In genomic region chr12:80181831-80182230, GRCm38 (mm10) we compare ENCODE assay signal across 32 mouse cellular contexts.
"Had no signal": no experiment of that assay in that cellular context is flagged by ENCODE, and none has a peak within 500 bp of the region (broad histone marks: within the 10 kb centered on the region; RNA-seq: fewer than 3 reads in every experiment).

No protein-coding gene starts in this region.

- H3K4me3 ChIP-seq: left cerebral cortex, adult 2 months; limb, embryonic 10.5 days; limb, embryonic 12.5 days; limb, embryonic 13.5 days; limb, embryonic 15.5 days; liver, embryonic 12.5 days; liver, embryonic 13.5 days; liver, embryonic 15.5 days; lung, embryonic 15.5 days; megakaryocyte, embryonic 14.5 days; midbrain, embryonic 10.5 days; midbrain, embryonic 12.5 days; midbrain, embryonic 13.5 days; midbrain, embryonic 15.5 days; myocyte; neural tube, embryonic 12.5 days had no signal

- DNase-seq: left cerebral cortex, postnatal 4 days; liver; liver, embryonic 13.5 days; lung, adult 18-20 months; lung, adult 2 months; lung, embryonic 14.5 days; lung, postnatal 10 days; lung, postnatal 14 days; lung, postnatal 36 days; lung, postnatal 4 days; midbrain, embryonic 14.5 days had no signal

- H3K27ac ChIP-seq: left cerebral cortex, adult 2 months; limb, embryonic 10.5 days; limb, embryonic 12.5 days; limb, embryonic 13.5 days; limb, embryonic 15.5 days; liver, embryonic 13.5 days; liver, embryonic 14.5 days; liver, embryonic 15.5 days; lung, embryonic 15.5 days; macrophage; midbrain, embryonic 10.5 days; midbrain, embryonic 12.5 days; midbrain, embryonic 13.5 days; midbrain, embryonic 15.5 days; neural tube, embryonic 12.5 days had no signal

- H3K9ac ChIP-seq: limb, embryonic 12.5 days; limb, embryonic 13.5 days; limb, embryonic 15.5 days; liver, embryonic 12.5 days; liver, embryonic 13.5 days; liver, embryonic 14.5 days; liver, embryonic 15.5 days; lung, embryonic 14.5 days; lung, embryonic 15.5 days; midbrain, embryonic 12.5 days; midbrain, embryonic 13.5 days; midbrain, embryonic 15.5 days; neural tube, embryonic 12.5 days had no signal

- H3K36me3 ChIP-seq: midbrain, embryonic 15.5 days had no signal

- H3K27me3 ChIP-seq: limb, embryonic 12.5 days; limb, embryonic 13.5 days; limb, embryonic 15.5 days; liver, embryonic 12.5 days; liver, embryonic 13.5 days; liver, embryonic 15.5 days; lung, embryonic 15.5 days; megakaryocyte, embryonic 14.5 days; midbrain, embryonic 12.5 days; midbrain, embryonic 13.5 days; midbrain, embryonic 15.5 days; neural tube, embryonic 12.5 days had no signal

- H3K4me1 ChIP-seq: limb, embryonic 10.5 days; limb, embryonic 12.5 days; limb, embryonic 13.5 days; limb, embryonic 15.5 days; liver, embryonic 15.5 days; lung, embryonic 15.5 days; midbrain, embryonic 10.5 days; midbrain, embryonic 12.5 days; midbrain, embryonic 13.5 days; midbrain, embryonic 15.5 days; neural tube, embryonic 12.5 days had no signal

- H3K4me2 ChIP-seq: limb, embryonic 12.5 days; limb, embryonic 13.5 days; limb, embryonic 15.5 days; liver, embryonic 11.5 days; liver, embryonic 12.5 days; liver, embryonic 13.5 days; liver, embryonic 15.5 days; lung, embryonic 14.5 days; lung, embryonic 15.5 days; midbrain, embryonic 11.5 days; midbrain, embryonic 12.5 days; midbrain, embryonic 13.5 days; midbrain, embryonic 15.5 days; neural tube, embryonic 12.5 days had no signal

- ATAC-seq: liver, embryonic 12.5 days; lung, postnatal 0 days; midbrain, embryonic 13.5 days; midbrain, embryonic 15.5 days; midbrain, embryonic 16.5 days had no signal

- H3K9me3 ChIP-seq: limb, embryonic 10.5 days; limb, embryonic 12.5 days; limb, embryonic 13.5 days; limb, embryonic 15.5 days; liver, embryonic 12.5 days; liver, embryonic 13.5 days; liver, embryonic 15.5 days; lung, embryonic 15.5 days; megakaryocyte, embryonic 14.5 days; midbrain, embryonic 10.5 days; midbrain, embryonic 12.5 days; midbrain, embryonic 13.5 days; midbrain, embryonic 15.5 days; neural tube, embryonic 12.5 days had no signal
